Mouse (Mus musculus) spleen, adult 2 months (tissue): ENCODE measurements around the gene Plcb4. TPM values are rescaled to one million over a fixed set of nuclear protein-coding genes. Genes with fewer than 3 reads are reported as not detected.

ENCODE experiments used
- DNase-seq, 2 experiments: peaks; one replicate each; pipeline versions ENCODE4 v3.0.0 to v3.0.0-alpha.2; 2012 to 2021; ENCODE audit warnings: low spot score in 2 of 2, low read depth in 1 of 2
- H3K27ac ChIP-seq: fragments of 200-500 bp; 2 replicates; pipeline ENCODE4 v1.5.1; 2012; ENCODE audit warnings: low read length, inconsistent platforms; ENCODE audit not compliant: insufficient read depth
- H3K27me3 ChIP-seq: fragments of 200-500 bp; 2 replicates; pipeline ENCODE4 v1.6.1; 2012; ENCODE audit warnings: mild to moderate bottlenecking, moderate library complexity, low read length, inconsistent platforms; ENCODE audit not compliant: control insufficient read depth, insufficient read depth
- H3K36me3 ChIP-seq: fragments of 200-500 bp; 2 replicates; pipeline ENCODE4 v1.6.1; 2012; ENCODE audit warnings: mild to moderate bottlenecking, low read length, inconsistent platforms; ENCODE audit not compliant: control insufficient read depth, insufficient read depth
- H3K4me1 ChIP-seq: fragments of 200-500 bp; 2 replicates; pipeline ENCODE4 v1.6.1; 2011; ENCODE audit warnings: inconsistent platforms; ENCODE audit not compliant: control insufficient read depth, insufficient read depth, insufficient read length
- H3K4me3 ChIP-seq: fragments of 200-500 bp; 2 replicates; pipeline ENCODE4 v1.5.1; 2011; ENCODE audit warnings: mild to moderate bottlenecking, inconsistent platforms; ENCODE audit not compliant: insufficient read depth, insufficient read length; ENCODE audit errors: extremely low read depth
- CTCF ChIP-seq: fragments of 200-500 bp; IDR thresholded peaks from 2 replicates; pipeline ENCODE4 v1.5.1; 2011; ENCODE audit warnings: mild to moderate bottlenecking, inconsistent platforms; ENCODE audit not compliant: insufficient read depth, insufficient read length, insufficient replicate concordance; ENCODE audit errors: extremely low read depth
- POLR2A ChIP-seq: fragments of 200-500 bp; IDR thresholded peaks from 2 replicates; pipeline ENCODE4 v1.6.1; 2011; ENCODE audit warnings: low read depth, low read length, inconsistent platforms
- WGBS: fragments of 180-500 bp; shearing (Covaris S2); methylation state at CpG from one replicate; pipeline ENCODE4 v1.1.7; 2018; 5-methylcytosine and 5-hydroxymethylcytosine counted together
- polyA plus RNA-seq: library from polyadenylated mRNA; depleted of rRNA; stranded (reverse); fragments of >200 nt; gene quantifications from 2 replicates; pipeline ENCODE4 v1.2.3, GENCODE M21; 2012

The Plcb4 gene
- polyA plus RNA-seq, 1 experiment, result 2.4 TPM

- Histone ChIP-seq H3K27ac (no peak overlapping the region), H3K4me1 (0 out of 2 replicates have a peak, but pooled peaks cover 2% of the 10 kb centered on the region), H3K36me3 (no peaks in the 10 kb centered on the region), H3K4me3 (no peak overlapping the region), H3K27me3 (no peaks in the 10 kb centered on the region)
- 89% methylated on average over 4 of the region's 4 CpGs for WGBS
- TF ChIP-seq POLR2A (no peak), CTCF (no peak)
- DNase-seq, result no peak
Measured at GRCm38 (mm10) chr2:135808342-135808741, 149.5 kb downstream of the Plcb4 start.

GRCm38 (mm10) chr2:135810841-135811240, 152.0 kb downstream of the Plcb4 start:
- WGBS, result 91% methylated on average over 6 of the region's 6 CpGs
- TF ChIP-seq CTCF (no peak), POLR2A (no peak)
- DNase-seq, result no peak
- Histone ChIP-seq H3K4me1 (0 out of 2 replicates have a peak, but pooled peaks cover 2% of the 10 kb centered on the region), H3K27me3 (no peaks in the 10 kb centered on the region), H3K36me3 (no peaks in the 10 kb centered on the region), H3K4me3 (no peak overlapping the region), H3K27ac (no peak overlapping the region)

- WGBS, result 70% methylated on average over 5 of the region's 5 CpGs
Measured at GRCm38 (mm10) chr2:135811453-135812101, 152.8 kb downstream of the Plcb4 start.

DNA sequence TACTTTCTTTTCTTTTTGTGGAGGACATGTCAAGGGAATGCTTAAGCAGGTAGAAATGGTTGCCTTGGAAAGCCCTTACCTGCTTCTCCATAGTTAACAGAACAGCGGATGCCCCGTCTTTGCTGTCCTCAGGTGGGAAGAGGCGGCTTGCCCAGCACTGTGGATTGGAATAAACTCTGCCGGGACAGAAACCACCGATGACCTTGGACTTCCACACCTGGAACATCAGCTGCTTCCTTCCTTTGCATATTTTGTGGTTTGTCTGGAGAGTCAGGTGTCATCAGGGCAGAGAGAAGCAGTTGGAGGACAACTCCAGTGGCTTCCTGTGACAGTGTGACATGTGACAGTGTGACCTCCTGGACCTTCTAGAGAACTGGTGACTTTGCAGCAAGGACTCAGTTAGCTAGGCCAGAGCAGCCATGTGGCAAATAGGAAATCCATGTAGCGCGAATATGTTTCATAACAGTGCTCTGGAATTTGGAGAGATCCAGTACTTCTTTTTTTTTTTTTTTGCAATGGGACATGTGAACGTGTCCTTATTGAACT, 154.0 kb downstream of the Plcb4 start:
- WGBS, result 66% methylated on average over 8 of the region's 8 CpGs

More at GRCm38 (mm10) chr2:135811453-135812101, 152.8 kb downstream of the Plcb4 start:
- no peak for TF ChIP-seq POLR2A
- TF ChIP-seq CTCF, result no peak
- Histone ChIP-seq H3K4me3 (no peak overlapping the region), H3K4me1 (0 out of 2 replicates have a peak, but pooled peaks cover 2% of the 10 kb centered on the region), H3K27me3 (no peaks in the 10 kb centered on the region), H3K27ac (no peak overlapping the region), H3K36me3 (no peaks in the 10 kb centered on the region)
- no peak for DNase-seq

DNA sequence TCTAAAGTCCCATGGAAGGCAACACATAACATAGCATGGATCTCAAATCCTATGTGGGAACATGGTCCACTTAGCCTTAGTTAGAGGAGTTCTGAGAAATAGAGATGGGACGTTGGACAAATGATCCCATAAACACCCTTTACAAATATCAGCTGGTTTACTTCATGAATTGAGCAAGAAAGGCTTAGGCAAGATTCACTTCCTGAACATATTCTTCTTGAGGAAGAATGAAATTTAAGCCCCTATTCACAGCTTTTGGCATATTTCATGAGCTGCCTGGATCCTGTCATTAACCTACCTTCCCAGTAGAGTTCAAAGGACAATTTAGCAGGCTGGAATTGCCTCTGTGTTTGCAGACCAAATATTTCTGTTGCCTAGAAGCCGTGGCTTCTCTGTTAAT, 161.9 kb downstream of the Plcb4 start:
- DNase-seq, result no peak
- H3K27me3 ChIP-seq, result no peaks in the 10 kb centered on the region
- H3K4me1 ChIP-seq, result no peaks in the 10 kb centered on the region
- no peak overlapping the region for H3K27ac ChIP-seq
- 80% methylated on average over 2 of the region's 2 CpGs for WGBS
- no peaks in the 10 kb centered on the region for H3K36me3 ChIP-seq
- TF ChIP-seq CTCF (no peak), POLR2A (no peak)
- H3K4me3 ChIP-seq, result no peak overlapping the region

More for the DNA sequence above, 154.0 kb downstream of the Plcb4 start:
- H3K4me3 ChIP-seq, result no peak overlapping the region
- H3K4me1 ChIP-seq, result 0 out of 2 replicates have a peak, but pooled peaks cover 2% of the 10 kb centered on the region
- no peak for DNase-seq
- TF ChIP-seq CTCF (no peak), POLR2A (no peak)
- H3K27ac ChIP-seq, result no peak overlapping the region
- H3K27me3 ChIP-seq, result no peaks in the 10 kb centered on the region
- H3K36me3 ChIP-seq, result no peaks in the 10 kb centered on the region

DNA sequence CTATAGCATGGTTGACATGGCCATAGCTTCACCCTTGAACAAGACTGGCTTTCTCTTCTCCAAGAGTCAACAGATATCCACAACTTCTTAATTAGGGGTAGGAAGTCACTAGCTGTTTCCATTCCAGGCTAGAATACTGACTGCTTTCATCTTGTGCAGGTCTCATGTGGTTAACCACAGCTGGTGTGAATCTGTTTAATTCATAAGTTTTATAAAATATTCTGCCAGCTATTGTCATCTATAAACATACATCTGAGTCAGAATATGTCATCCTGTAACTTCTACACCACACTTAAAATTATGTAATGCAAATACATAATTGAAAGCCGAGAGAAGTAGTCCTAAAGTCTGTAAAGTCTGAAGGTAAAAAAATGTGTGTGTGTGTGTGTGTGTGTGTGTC, 164.9 kb downstream of the Plcb4 start:
- Histone ChIP-seq H3K27ac (no peak overlapping the region), H3K27me3 (no peaks in the 10 kb centered on the region), H3K36me3 (no peaks in the 10 kb centered on the region), H3K4me1 (peaks cover 4% of the 10 kb centered on the region; the same call in 1 of the 2 replicates), H3K4me3 (no peak overlapping the region)
- TF ChIP-seq CTCF, result no peak
- DNase-seq, result no peak
- WGBS, result 74% methylated on average over 1 of the region's 1 CpGs

GRCm38 (mm10) chr2:135824757-135825156, 165.9 kb downstream of the Plcb4 start:
- peaks cover 4% of the 10 kb centered on the region; the same call in 1 of the 2 replicates for H3K4me1 ChIP-seq
- H3K4me3 ChIP-seq, result no peak overlapping the region
- no peaks in the 10 kb centered on the region for H3K36me3 ChIP-seq
- DNase-seq, result no peak
- no peak for TF ChIP-seq POLR2A
- TF ChIP-seq CTCF, result no peak
- H3K27me3 ChIP-seq, result no peaks in the 10 kb centered on the region
- no peak overlapping the region for H3K27ac ChIP-seq
- whole genome bisulfite sequencing, result 100% methylated on average over 1 of the region's 1 CpGs
